Mouse (Mus musculus) heart, postnatal 10 days (tissue): ENCODE data around the gene Btbd35f21. TPM values are rescaled to one million over a fixed set of nuclear protein-coding genes. Genes with fewer than 3 reads are reported as not detected.
"Not testable (repeated sequence)": the region's sequence is repeated elsewhere in the genome, so short reads cannot be mapped to it uniquely, and the experiment has no call there.

Experiments
- DNase-seq, 2 experiments: peaks; one replicate each; pipeline ENCODE4 v3.0.0; 2021
- intact Hi-C: fragments of 180-260 bp; cut with DNase I; formaldehyde crosslinking; loops from one replicate; pipeline ENCODE4 v1.15.1; 2025
- total RNA-seq, 2 experiments: library from RNA; stranded (reverse); gene quantifications; 2 replicates each; pipeline ENCODE4 v1.2.3; 2021

Gene Btbd35f21
- total RNA-seq: not detected

DNA sequence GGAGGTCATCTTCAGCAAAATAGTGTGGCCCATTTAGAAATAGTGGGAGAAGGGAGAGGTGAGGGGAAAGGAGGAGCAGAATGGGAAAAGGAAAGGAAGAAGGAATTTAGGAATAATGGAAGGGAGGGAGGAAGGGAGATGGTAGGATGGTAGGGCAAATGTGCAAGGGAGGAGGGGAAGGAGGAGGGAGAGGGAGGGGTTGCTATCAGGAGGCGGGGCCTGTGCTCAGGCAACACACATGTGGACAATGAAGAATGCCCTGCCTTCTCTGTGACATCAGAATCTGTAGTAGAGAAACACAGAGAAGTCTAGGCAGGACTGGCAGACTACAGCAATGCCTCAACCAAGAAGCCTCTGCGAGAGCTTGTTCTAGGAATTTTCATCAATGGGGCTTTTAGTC, at the start of gene Btbd35f21:
Btbd35f21 (plus strand) TSS at position 301 of the 400 bp plus-strand sequence.
- DNase-seq, intact Hi-C loops: not testable (repeated sequence)

Other genes with a start within 250 kb of the Btbd35f21 start
- gene Btbd35f1, start 166.1 kb upstream of the Btbd35f21 start, total RNA-seq: not detected
- gene Gm5926, start 75.4 kb upstream of the Btbd35f21 start, total RNA-seq: not detected
- gene Btbd35f30, start 168.5 kb downstream of the Btbd35f21 start, total RNA-seq: not detected
- gene Gm21789, start 215.7 kb downstream of the Btbd35f21 start, total RNA-seq: not detected
- gene Btbd35f5, start 247.8 kb downstream of the Btbd35f21 start, total RNA-seq: not detected